Mouse (Mus musculus) neural tube, embryonic 14.5 days (tissue): ENCODE results near the gene Stum. TPM values are rescaled to one million over a fixed set of nuclear protein-coding genes. Genes with fewer than 3 reads are reported as not detected.
"Not testable (repeated sequence)": the region's sequence is repeated elsewhere in the genome, so short reads cannot be mapped to it uniquely, and the experiment has no call there.

Source experiments
- ATAC-seq: fragments of 200-750 bp; cut with Nextera tagmentation; 2 replicates; pipeline ENCODE4 v1.8.0; 2017; ENCODE audit warnings: low read depth, mild to moderate bottlenecking, moderate TSS enrichment, moderate library complexity
- H3K27ac ChIP-seq: fragments of 300-500 bp; sonication (generic); 2 replicates; pipeline ENCODE4 v1.5.1; 2014; ENCODE audit warnings: low read depth, mild to moderate bottlenecking, control low read depth, low read length, moderate library complexity, mixed read lengths
- H3K27me3 ChIP-seq: fragments of 300-500 bp; sonication (generic); 2 replicates; pipeline ENCODE4 v1.6.1; 2014; ENCODE audit warnings: low read length; ENCODE audit not compliant: control insufficient read depth, insufficient read depth
- H3K36me3 ChIP-seq: fragments of 300-500 bp; sonication (generic); 2 replicates; pipeline ENCODE4 v1.6.1; 2014; ENCODE audit warnings: low read length, mixed read lengths; ENCODE audit not compliant: control insufficient read depth, insufficient read depth
- H3K4me1 ChIP-seq: fragments of 300-500 bp; sonication (generic); 2 replicates; pipeline ENCODE4 v1.6.1; 2014; ENCODE audit warnings: low read length; ENCODE audit not compliant: control insufficient read depth, insufficient read depth
- H3K4me2 ChIP-seq: fragments of 300-500 bp; sonication (generic); 2 replicates; pipeline ENCODE4 v1.6.1; 2014; ENCODE audit warnings: mild to moderate bottlenecking, low read depth, low read length, control low read depth
- H3K4me3 ChIP-seq: fragments of 300-500 bp; sonication (generic); 2 replicates; pipeline ENCODE4 v1.5.1; 2014; ENCODE audit warnings: low read depth, low read length, control low read depth, mixed read lengths
- H3K9ac ChIP-seq: fragments of 300-500 bp; sonication (generic); replicated peaks from 2 replicates; pipeline ENCODE4 v1.6.1; 2014; ENCODE audit warnings: low read depth, mild to moderate bottlenecking, control low read depth, low read length, mixed read lengths
- H3K9me3 ChIP-seq: fragments of 300-500 bp; sonication (generic); 2 replicates; pipeline ENCODE4 v1.6.1; 2016; ENCODE audit warnings: low read length; ENCODE audit not compliant: control insufficient read depth
- WGBS: fragments of 180-500 bp; shearing (Covaris S2); extraction: QIAGEN DNeasy Blood & Tissue Kit; methylation state at CpG from one replicate; pipeline ENCODE4 v1.1.7; 2014; 5-methylcytosine and 5-hydroxymethylcytosine counted together
- polyA plus RNA-seq: library from polyadenylated mRNA; unstranded; fragments of >200 nt; fragmentation: Nextera tagmentation; extraction: Ambion mirVana; gene quantifications from 2 replicates; pipeline ENCODE4 v1.2.1, GENCODE M21; 2014

The Stum gene
- polyA plus RNA-seq, 1 experiment from 2014 or later, result 27.7 TPM

DNA sequence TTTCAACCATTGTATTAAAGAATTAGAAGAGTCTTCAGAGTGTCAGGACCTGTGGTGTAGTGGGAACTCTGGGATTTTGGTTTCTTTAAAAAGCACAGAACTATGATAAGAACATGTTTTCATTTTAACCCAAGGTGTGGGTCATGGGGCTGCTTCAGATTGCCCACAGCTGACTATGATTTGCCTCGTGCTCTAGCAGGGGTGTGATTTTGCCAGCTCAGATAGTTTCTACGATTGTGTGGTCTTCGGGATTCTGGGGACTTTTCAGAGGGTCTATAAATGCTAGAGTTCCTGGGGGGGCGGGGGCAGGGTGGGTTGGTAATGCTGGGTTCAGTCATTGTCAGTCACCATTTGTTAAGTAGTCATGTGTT is 91.7 kb downstream of the Stum start:
- Histone ChIP-seq H3K4me3 (no peak overlapping the region), H3K36me3 (no peaks in the 10 kb centered on the region), H3K9me3 (no peaks in the 10 kb centered on the region), H3K4me1 (peaks cover 6% of the 10 kb centered on the region; the same call in 1 of the 2 replicates), H3K27ac (no peak overlapping the region), H3K4me2 (no peak overlapping the region), H3K9ac (no peak overlapping the region), H3K27me3 (no peaks in the 10 kb centered on the region)
- 89% methylated on average over 4 of the region's 4 CpGs for WGBS
- ATAC-seq, result no peak

DNA sequence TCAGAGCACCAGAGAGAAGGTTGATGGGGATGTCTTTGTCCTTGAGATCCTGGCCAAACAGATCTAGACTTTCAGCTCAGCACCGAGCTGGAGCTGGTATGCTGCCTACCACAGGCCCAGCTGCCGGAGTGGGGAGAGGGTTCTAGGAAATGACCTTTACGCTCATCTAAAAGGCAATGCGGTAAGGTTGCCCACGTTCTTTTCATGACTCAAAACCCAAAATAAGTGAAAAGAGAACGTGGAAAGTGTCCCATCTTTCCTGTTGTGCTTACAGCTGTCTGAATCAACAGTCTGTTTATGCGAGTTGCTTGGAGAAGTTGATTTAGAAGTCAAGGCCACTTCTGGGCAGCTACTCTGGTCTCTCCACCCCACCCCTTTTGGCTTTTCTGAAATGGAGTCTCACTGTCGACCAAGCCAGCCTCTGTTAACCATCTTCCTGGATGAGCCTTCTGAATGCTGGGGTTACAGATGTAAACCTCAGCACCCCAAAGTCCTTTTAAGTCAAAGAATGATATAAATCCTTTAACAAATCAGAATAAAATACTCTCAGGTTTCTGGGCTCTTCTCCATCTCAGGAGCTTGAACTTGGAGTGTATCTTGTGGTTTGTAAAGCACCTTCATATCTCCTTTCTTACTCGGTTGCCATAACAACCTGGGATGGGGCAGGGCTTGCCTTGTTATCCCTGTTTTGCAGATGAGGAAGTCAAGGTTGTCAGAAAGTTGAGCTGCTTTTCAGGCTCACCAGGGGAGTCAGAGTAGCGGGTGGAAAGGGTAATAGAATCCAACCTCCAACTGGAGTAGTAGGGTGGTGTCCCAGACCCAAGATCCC is 92.3 kb downstream of the Stum start:
- no peak overlapping the region for H3K4me2 ChIP-seq
- no peaks in the 10 kb centered on the region for H3K36me3 ChIP-seq
- 81% methylated on average over 10 of the region's 10 CpGs for WGBS
- H3K4me1 ChIP-seq, result peaks cover 9% of the 10 kb centered on the region; the same call in 1 of the 2 replicates
- no peak overlapping the region for H3K9ac ChIP-seq
- H3K27ac ChIP-seq, result no peak overlapping the region
- ATAC-seq, result no peak
- no peak overlapping the region for H3K4me3 ChIP-seq
- no peaks in the 10 kb centered on the region for H3K9me3 ChIP-seq
- H3K27me3 ChIP-seq, result no peaks in the 10 kb centered on the region

DNA sequence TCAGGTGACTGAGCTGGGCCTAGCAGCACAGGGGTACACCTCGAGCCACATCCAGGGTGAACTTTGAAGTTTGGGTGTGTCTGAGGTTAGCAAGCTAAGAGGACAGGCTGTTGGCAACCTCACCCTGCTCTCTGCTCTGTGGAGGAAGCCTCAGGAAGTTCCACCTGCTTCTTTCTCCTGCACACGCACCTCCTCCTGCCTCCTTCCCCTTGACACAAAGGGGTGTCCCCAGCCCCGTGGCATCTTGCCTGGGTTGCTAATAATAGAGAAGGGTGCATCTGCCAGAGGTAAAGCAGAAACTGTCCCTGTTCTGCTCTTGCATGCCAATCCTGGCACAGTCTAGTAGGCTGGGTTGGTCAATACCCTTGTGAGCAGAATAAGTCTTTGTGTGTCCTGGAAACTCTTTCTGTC is 93.0 kb downstream of the Stum start:
- no peak overlapping the region for H3K9ac ChIP-seq
- H3K9me3 ChIP-seq, result no peaks in the 10 kb centered on the region
- H3K27me3 ChIP-seq, result no peaks in the 10 kb centered on the region
- no peaks in the 10 kb centered on the region for H3K36me3 ChIP-seq
- H3K4me3 ChIP-seq, result no peak overlapping the region
- H3K27ac ChIP-seq, result no peak overlapping the region
- WGBS, result 75% methylated on average over 3 of the region's 3 CpGs
- no peak overlapping the region for H3K4me2 ChIP-seq
- H3K4me1 ChIP-seq, result peaks cover 9% of the 10 kb centered on the region; the same call in 1 of the 2 replicates
- ATAC-seq, result no peak

DNA sequence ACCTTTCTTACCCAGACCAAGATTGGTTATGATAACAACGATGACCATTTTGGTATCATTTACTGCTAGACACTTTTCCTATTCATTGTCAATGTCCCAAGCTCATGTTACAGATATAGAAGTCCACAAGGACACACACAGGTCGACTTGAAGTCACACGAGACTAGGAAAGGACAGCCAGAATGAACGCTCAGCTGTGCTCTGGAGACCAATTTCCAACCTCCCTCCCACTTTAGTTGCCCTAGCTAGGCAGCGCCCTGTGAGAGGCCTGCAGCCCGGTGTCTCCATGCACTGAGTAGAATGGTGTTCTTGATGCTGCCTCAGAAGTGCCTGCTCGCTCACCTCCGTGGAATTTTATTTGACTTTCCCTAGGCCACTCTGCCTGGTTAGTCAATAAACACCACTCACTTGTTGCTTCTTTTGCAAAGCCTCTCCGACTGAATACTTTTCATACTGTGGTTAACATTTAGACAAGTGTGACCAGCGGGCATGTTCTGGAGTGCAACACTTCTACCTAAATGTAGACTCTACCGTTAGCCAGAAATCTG is 94.0 kb downstream of the Stum start:
- H3K27me3 ChIP-seq, H3K4me2 ChIP-seq: not testable (repeated sequence)
- WGBS, result 88% methylated on average over 11 of the region's 11 CpGs

DNA sequence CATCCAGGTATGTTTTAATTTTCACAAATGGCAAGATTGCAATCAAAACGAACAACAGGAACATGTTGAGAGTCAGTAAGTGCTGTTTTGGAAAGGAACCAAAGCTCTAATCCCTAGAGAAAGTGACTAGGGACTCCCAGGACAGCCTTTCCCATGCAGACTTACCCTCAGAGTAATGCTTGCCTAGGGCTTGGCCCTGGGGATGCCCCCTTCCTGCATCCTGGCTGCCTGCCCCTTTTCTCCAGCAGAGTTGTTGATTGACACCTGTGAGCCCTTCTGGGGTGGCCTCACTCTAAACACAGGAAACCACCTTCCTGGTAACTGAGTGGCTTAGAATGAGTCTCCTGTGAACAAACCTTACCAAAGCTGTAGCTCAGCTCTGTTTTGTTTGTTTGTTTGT is 94.8 kb downstream of the Stum start:
- Histone ChIP-seq H3K4me3 (no peak overlapping the region), H3K9me3 (no peaks in the 10 kb centered on the region), H3K4me1 (peaks cover 9% of the 10 kb centered on the region; the same call in 1 of the 2 replicates), H3K27ac (no peak overlapping the region), H3K4me2 (0 out of 2 replicates have a peak overlapping the region, but pooled peaks have one; percentile 68), H3K27me3 (no peaks in the 10 kb centered on the region), H3K36me3 (no peaks in the 10 kb centered on the region), H3K9ac (no peak overlapping the region)
- WGBS, result 65% methylated on average over 1 of the region's 1 CpGs
- ATAC-seq, result no peak

More for the DNA sequence above, 94.0 kb downstream of the Stum start:
- H3K9ac ChIP-seq, H3K27ac ChIP-seq, H3K9me3 ChIP-seq, H3K36me3 ChIP-seq, H3K4me1 ChIP-seq, H3K4me3 ChIP-seq, ATAC-seq: not testable (repeated sequence)

DNA sequence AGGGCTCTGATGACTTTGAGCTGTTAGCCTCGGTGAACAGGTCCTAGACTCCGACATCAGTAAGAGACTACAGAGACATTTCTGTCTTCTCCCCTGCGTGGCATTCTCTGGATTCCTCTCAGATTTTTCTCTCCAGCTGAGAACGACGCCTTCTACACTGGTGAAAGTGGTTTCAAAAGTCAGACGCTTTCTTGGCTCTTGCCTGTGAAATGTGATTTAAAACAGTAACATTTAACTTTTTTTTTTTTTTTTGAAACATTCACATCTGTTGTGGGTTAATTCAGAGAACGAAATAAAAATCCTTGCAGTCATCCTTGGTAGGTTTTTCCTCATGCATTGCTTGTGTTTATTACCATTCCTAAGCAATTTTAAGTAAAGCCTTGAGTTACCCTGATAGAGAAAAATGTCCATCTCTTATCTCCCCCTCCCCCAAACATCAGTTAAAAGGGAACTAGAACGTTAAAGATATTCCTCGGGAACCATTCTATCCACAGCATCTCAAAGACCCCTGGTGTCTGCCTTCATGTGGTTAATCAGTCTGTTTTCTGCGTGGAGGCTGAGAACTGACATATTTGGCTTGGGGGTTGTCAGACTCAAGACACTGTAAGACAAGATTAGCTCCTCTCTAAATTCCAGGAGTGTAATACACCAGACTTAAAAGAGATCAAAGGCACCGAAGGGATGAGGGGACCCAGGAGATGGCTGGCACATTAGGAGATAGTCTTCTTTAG is 95.4 kb downstream of the Stum start:
- no peaks in the 10 kb centered on the region for H3K27me3 ChIP-seq
- ATAC-seq, result no peak
- H3K4me2 ChIP-seq, result peak overlapping the region; percentile 68
- H3K4me1 ChIP-seq, result peaks cover 9% of the 10 kb centered on the region; the same call in 1 of the 2 replicates
- 17% methylated on average over 11 of the region's 11 CpGs for WGBS
- peak overlapping the region; percentile 33 for H3K4me3 ChIP-seq
- H3K36me3 ChIP-seq, result no peaks in the 10 kb centered on the region
- no peaks in the 10 kb centered on the region for H3K9me3 ChIP-seq
- 0 out of 2 replicates have a peak overlapping the region, but pooled peaks have one; percentile 17 for H3K9ac ChIP-seq
- H3K27ac ChIP-seq, result no peak overlapping the region

DNA sequence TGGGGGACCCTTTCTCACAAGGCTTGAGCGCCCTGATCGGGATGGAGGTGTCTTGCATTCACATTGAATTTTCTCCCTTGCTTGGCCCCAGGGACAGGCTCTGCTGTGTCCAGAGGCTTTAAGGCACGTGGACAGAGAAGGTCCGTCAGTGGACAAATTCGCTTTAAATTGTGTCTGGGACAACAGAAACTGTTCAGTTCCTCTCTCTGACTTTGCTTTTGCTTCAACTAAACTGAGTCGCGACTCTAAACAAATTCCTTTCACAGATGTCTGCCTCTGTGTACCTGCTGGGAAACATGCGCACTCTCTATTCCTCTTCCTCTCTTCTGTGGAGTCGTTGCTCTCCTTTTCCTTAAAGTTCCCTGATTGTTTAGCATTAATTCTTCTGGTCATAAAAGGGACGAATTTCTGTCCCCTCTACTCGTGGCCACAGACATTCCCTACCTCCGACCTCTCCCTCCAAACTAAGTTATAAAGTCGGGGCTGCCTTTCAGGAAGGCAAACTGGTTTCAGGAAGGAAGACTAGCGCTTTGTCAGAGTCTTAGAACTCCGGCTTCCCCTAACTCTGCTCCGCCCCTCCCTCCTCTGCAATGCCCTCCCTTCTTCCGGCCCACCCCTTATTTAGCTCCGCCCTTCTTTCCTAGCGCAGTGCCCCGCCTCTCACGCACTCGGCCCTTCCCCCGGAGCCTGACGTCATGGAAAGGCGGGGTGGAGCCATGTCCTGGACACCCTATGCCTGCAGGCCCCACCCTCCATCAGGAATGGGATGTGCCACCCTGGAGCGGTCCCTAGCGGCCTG is 96.2 kb downstream of the Stum start:
- 1% methylated on average over 27 of the region's 27 CpGs for WGBS
- peak; percentile 97 for ATAC-seq
- H3K9me3 ChIP-seq, result no peaks in the 10 kb centered on the region
- H3K4me3 ChIP-seq, result peak overlapping the region; percentile 33
- H3K27ac ChIP-seq, result 0 out of 2 replicates have a peak overlapping the region, but pooled peaks have one; percentile 48
- peaks cover 9% of the 10 kb centered on the region; the same call in 1 of the 2 replicates for H3K4me1 ChIP-seq
- H3K9ac ChIP-seq, result peak overlapping the region; percentile 17; the same call in 1 of the 2 replicates
- H3K27me3 ChIP-seq, result no peaks in the 10 kb centered on the region
- peak overlapping the region; percentile 68 for H3K4me2 ChIP-seq
- H3K36me3 ChIP-seq, result no peaks in the 10 kb centered on the region

DNA sequence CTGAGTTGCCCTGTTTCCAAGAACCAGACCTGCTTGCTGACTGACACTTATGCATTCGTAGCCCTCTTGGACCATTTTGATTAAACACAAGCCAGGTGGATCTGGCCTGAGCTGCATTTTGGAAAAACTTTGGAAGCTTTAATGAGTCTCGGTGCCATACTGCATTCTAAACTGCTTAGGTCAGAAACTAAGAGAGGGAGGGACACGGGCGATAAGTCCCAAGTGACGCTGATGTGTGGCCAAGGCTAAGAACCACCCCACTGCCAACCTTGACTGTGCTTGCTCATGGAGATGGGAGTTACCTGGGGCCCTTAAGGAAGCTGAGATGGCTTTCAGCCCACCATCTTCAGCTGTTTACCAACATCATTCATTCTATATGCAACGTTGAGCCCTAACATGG is 98.0 kb downstream of the Stum start:
- Histone ChIP-seq H3K36me3 (no peaks in the 10 kb centered on the region), H3K9ac (no peak overlapping the region), H3K9me3 (no peaks in the 10 kb centered on the region), H3K27me3 (no peaks in the 10 kb centered on the region), H3K4me3 (no peak overlapping the region), H3K4me1 (peaks cover 9% of the 10 kb centered on the region; the same call in 1 of the 2 replicates), H3K4me2 (no peak overlapping the region), H3K27ac (no peak overlapping the region)
- ATAC-seq, result no peak
- 88% methylated on average over 6 of the region's 6 CpGs for WGBS
